Mouse (Mus musculus) layer of hippocampus, adult 2 months (tissue): Measurements from ENCODE around the gene Cdk2ap1. TPM values are rescaled to one million over a fixed set of nuclear protein-coding genes. Genes with fewer than 3 reads are reported as not detected.
"Not testable (repeated sequence)": the region's sequence is repeated elsewhere in the genome, so short reads cannot be mapped to it uniquely, and the experiment has no call there.

Experiments used
- DNase-seq, 2 experiments: peaks; one replicate each; pipeline ENCODE4 v3.0.0; 2022; ENCODE audit warnings: low spot score in 2 of 2
- H3K27ac ChIP-seq: fragments of 200-600 bp; 2 replicates; pipeline ENCODE4 v1.8.1; 2022
- H3K4me3 ChIP-seq: fragments of 200-600 bp; 2 replicates; pipeline ENCODE4 v1.8.1; 2022; ENCODE audit warnings: mild to moderate bottlenecking
- CTCF ChIP-seq: fragments of 200-600 bp; conservative IDR thresholded peaks from 2 replicates; pipeline ENCODE4 v1.8.1; 2022; ENCODE audit warnings: antibody characterized with exemption, mild to moderate bottlenecking, moderate library complexity
- total RNA-seq, 2 experiments: library from RNA; stranded (reverse); gene quantifications; 2 replicates each; pipeline ENCODE4 v1.2.3; 2021

Gene Cdk2ap1
- total RNA-seq, 2 experiments from 2014 or later, result 83.6 TPM

GRCm38 (mm10) chr5:124341753-124342339 is 21.0 kb downstream of the Cdk2ap1 start:
- H3K4me3 ChIP-seq, DNase-seq, H3K27ac ChIP-seq: not testable (repeated sequence)
- TF ChIP-seq CTCF, result peak; percentile 43

GRCm38 (mm10) chr5:124338791-124339190 is 24.1 kb downstream of the Cdk2ap1 start:
- no peak for DNase-seq
- H3K4me3 ChIP-seq, result no peak overlapping the region
- TF ChIP-seq CTCF, result no peak
- H3K27ac ChIP-seq, result peak overlapping the region; percentile 57; the same call in 1 of the 2 replicates

- peak overlapping the region; percentile 48; the same call in 1 of the 2 replicates for H3K27ac ChIP-seq
Observed at GRCm38 (mm10) chr5:124337909-124338308, 25.0 kb downstream of the Cdk2ap1 start.

GRCm38 (mm10) chr5:124337103-124337502 is 25.8 kb downstream of the Cdk2ap1 start:
- Histone ChIP-seq H3K4me3 (no peak overlapping the region), H3K27ac (no peak overlapping the region)
- no peak for TF ChIP-seq CTCF
- DNase-seq, result no peak

More at GRCm38 (mm10) chr5:124337909-124338308, 25.0 kb downstream of the Cdk2ap1 start:
- no peak overlapping the region for H3K4me3 ChIP-seq
- no peak for TF ChIP-seq CTCF
- DNase-seq, result peak; percentile 60 to 78

GRCm38 (mm10) chr5:124334392-124334791 is 28.5 kb downstream of the Cdk2ap1 start:
- peak; percentile 50 to 63 for DNase-seq
- Histone ChIP-seq H3K27ac (peak overlapping the region; percentile 84), H3K4me3 (no peak overlapping the region)
- TF ChIP-seq CTCF, result no peak

- no peak for DNase-seq
- Histone ChIP-seq H3K27ac (no peak overlapping the region), H3K4me3 (no peak overlapping the region)
- TF ChIP-seq CTCF, result no peak
Observed at GRCm38 (mm10) chr5:124330086-124330485, 32.8 kb downstream of the Cdk2ap1 start.

- peak; percentile 99 to 100 for DNase-seq
- Histone ChIP-seq H3K27ac (peak within 1 kb of the TSS; percentile 97), H3K4me3 (peak within 1 kb of the TSS; percentile 68)
- no peak for TF ChIP-seq CTCF
Observed at GRCm38 (mm10) chr5:124327510-124328364, 35.1 kb downstream of the Cdk2ap1 start, which contains the start of the genes Mphosph9 and 2810006K23Rik. Gene Mphosph9, minus strand, starts transcription at chr5:124327972. Gene 2810006K23Rik, plus strand, starts transcription at chr5:124328089.

GRCm38 (mm10) chr5:124326829-124327228 is 36.1 kb downstream of the Cdk2ap1 start:
- no peak for TF ChIP-seq CTCF
- H3K27ac ChIP-seq, result peak overlapping the region; percentile 97

GRCm38 (mm10) chr5:124317648-124318047 is 45.2 kb downstream of the Cdk2ap1 start:
- TF ChIP-seq CTCF, result no peak
- DNase-seq, result no peak
- no peak overlapping the region for H3K4me3 ChIP-seq
- no peak overlapping the region; the same call in 1 of the 2 replicates for H3K27ac ChIP-seq

More at GRCm38 (mm10) chr5:124326829-124327228, 36.1 kb downstream of the Cdk2ap1 start:
- no peak for DNase-seq
- H3K4me3 ChIP-seq, result peak overlapping the region; percentile 68

- no peak for DNase-seq
- Histone ChIP-seq H3K4me3 (no peak overlapping the region), H3K27ac (no peak overlapping the region)
- no peak for TF ChIP-seq CTCF
Observed at GRCm38 (mm10) chr5:124315941-124316340, 46.9 kb downstream of the Cdk2ap1 start.

GRCm38 (mm10) chr5:124315498-124315897 is 47.4 kb downstream of the Cdk2ap1 start:
- no peak for TF ChIP-seq CTCF
- Histone ChIP-seq H3K4me3 (no peak overlapping the region), H3K27ac (no peak overlapping the region)
- no peak for DNase-seq

GRCm38 (mm10) chr5:124310091-124310490 is 52.8 kb downstream of the Cdk2ap1 start:
- no peak for TF ChIP-seq CTCF
- Histone ChIP-seq H3K27ac (no peak overlapping the region), H3K4me3 (no peak overlapping the region)

GRCm38 (mm10) chr5:124309155-124309554 is 53.7 kb downstream of the Cdk2ap1 start:
- no peak for DNase-seq
- no peak for TF ChIP-seq CTCF

More at GRCm38 (mm10) chr5:124310091-124310490, 52.8 kb downstream of the Cdk2ap1 start:
- no peak for DNase-seq

GRCm38 (mm10) chr5:124302853-124303252 is 60.0 kb downstream of the Cdk2ap1 start:
- not testable (repeated sequence) for H3K27ac ChIP-seq, DNase-seq, H3K4me3 ChIP-seq

More at GRCm38 (mm10) chr5:124309155-124309554, 53.7 kb downstream of the Cdk2ap1 start:
- Histone ChIP-seq H3K4me3 (no peak overlapping the region), H3K27ac (no peak overlapping the region)
